Mouse (Mus musculus): ENCODE results near the gene Nat8f1. TPM values are rescaled to one million over a fixed set of nuclear protein-coding genes. Genes with fewer than 3 reads are reported as not detected.
"Not testable (repeated sequence)": the region's sequence is repeated elsewhere in the genome, so short reads cannot be mapped to it uniquely, and the experiment has no call there.

The Nat8f1 gene
- total and polyA plus RNA-seq, 2 experiments from 2014 or later: 15.3 to 18.1 TPM

- no peak overlapping the region for H3K9ac ChIP-seq
- no peak overlapping the region for H3K4me3 ChIP-seq (ENCODE audit: low read depth, low read length)
- no peaks in the 10 kb centered on the region for H3K4me1 ChIP-seq (ENCODE audit: insufficient read depth)
- no peak overlapping the region for H3K27ac ChIP-seq (ENCODE audit: low read depth, low read length)
- no peaks in the 10 kb centered on the region for H3K9me3 ChIP-seq (ENCODE audit: low read length)
- no peaks in the 10 kb centered on the region for H3K36me3 ChIP-seq (ENCODE audit: insufficient read depth)
- ATAC-seq (no peak), DNase-seq (no peak)
- no peak for TF ChIP-seq CTCF (IDR thresholded peaks at IDR 0.05; ENCODE audit: low read depth)
- 80% methylated on average over 3 of the region's 3 CpGs for WGBS
- H3K27me3 ChIP-seq (ENCODE audit: insufficient read depth, low read length): no peaks in the 10 kb centered on the region
- H3K4me2 ChIP-seq (ENCODE audit: low read depth): no peak overlapping the region
Observed at GRCm38 (mm10) chr6:85908341-85908740, 7.1 kb downstream of the Nat8f1 start.

DNA sequence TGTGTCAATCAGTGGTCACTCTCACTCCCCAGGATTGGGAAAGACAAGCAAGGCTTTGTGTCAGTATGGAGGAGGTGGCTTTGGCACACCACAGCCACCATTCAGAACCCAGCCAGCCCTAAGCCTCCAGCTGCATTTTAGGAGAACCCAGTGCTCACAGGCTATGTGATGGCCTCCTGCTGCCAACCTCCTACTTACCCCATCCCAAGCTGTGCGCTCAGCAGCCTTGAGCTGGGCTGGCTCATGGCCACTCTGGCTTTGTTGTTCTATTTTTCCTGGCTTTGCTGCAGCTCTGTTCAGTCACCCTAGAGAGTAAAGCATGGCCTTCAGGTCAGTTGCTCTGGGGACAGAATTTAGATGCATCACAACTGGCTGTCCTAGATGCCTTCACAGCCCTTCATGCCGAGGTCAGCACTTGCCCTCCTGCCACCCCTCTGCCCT, 8.6 kb downstream of the Nat8f1 start:
- H3K9me3 ChIP-seq (ENCODE audit: low read length); H3K4me1 ChIP-seq (ENCODE audit: insufficient read depth); H3K4me3 ChIP-seq (ENCODE audit: low read depth, low read length); H3K4me2 ChIP-seq (ENCODE audit: low read depth); H3K36me3 ChIP-seq (ENCODE audit: insufficient read depth); H3K27me3 ChIP-seq (ENCODE audit: insufficient read depth, low read length); H3K9ac ChIP-seq: not testable (repeated sequence)
- peak overlapping the region; percentile 29; the same call in 1 of the 2 replicates for H3K27ac ChIP-seq (ENCODE audit: low read depth, low read length)
- ATAC-seq (peak; percentile 90), DNase-seq (peak; percentile 53)
- WGBS: 67% methylated on average over 2 of the region's 2 CpGs

DNA sequence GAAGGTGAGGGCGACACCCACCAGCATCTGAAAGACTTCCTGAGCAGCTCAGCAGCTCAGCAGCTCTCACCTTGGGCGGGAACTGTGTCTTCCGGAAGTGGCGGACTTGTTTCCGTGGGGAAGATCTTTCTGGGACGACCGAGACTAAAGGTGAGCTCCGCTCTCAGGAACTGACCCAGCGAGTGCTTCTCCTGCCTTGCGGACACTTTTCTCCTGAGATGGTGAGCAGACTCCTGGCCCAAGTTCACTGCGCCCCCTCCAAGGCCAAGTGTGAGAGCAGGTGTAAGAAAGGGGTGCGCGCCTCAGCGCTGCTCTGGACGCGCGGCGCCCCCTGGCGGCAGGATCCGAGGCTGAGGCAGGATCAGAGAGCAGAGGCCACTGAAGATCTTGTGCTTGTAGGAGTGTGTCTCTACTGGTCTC, 10.8 kb downstream of the Nat8f1 start, which contains the start of gene Nat8f4:
Nat8f4 (minus strand) TSS at position 243 of the 420 bp plus-strand sequence.
- not testable (repeated sequence) for H3K9ac ChIP-seq; H3K36me3 ChIP-seq (ENCODE audit: insufficient read depth); H3K27me3 ChIP-seq (ENCODE audit: insufficient read depth, low read length); H3K27ac ChIP-seq (ENCODE audit: low read depth, low read length); H3K4me1 ChIP-seq (ENCODE audit: insufficient read depth); H3K9me3 ChIP-seq (ENCODE audit: low read length)
- Histone ChIP-seq H3K4me2 (ENCODE audit: low read depth) (peak within 1 kb of the TSS; percentile 34), H3K4me3 (ENCODE audit: low read depth, low read length) (peak within 1 kb of the TSS; percentile 29)
- ATAC-seq: peak; percentile 76
- peak; percentile 68 for DNase-seq
- WGBS: 14% methylated on average over 20 of the region's 20 CpGs
- peak; percentile 88 for TF ChIP-seq CTCF (IDR thresholded peaks at IDR 0.05; ENCODE audit: low read depth)

GRCm38 (mm10) chr6:85902303-85902702, 13.2 kb downstream of the Nat8f1 start:
- H3K27ac ChIP-seq (ENCODE audit: low read depth, low read length): no peak overlapping the region
- DNase-seq (no peak), ATAC-seq (no peak)
- 97% methylated on average over 2 of the region's 2 CpGs for WGBS
- no peak overlapping the region for H3K4me2 ChIP-seq (ENCODE audit: low read depth)
- H3K36me3 ChIP-seq (ENCODE audit: insufficient read depth): no peaks in the 10 kb centered on the region
- no peak for TF ChIP-seq CTCF (IDR thresholded peaks at IDR 0.05; ENCODE audit: low read depth)
- no peak overlapping the region for H3K9ac ChIP-seq
- H3K27me3 ChIP-seq (ENCODE audit: insufficient read depth, low read length): no peaks in the 10 kb centered on the region
- H3K4me3 ChIP-seq (ENCODE audit: low read depth, low read length): no peak overlapping the region
- no peaks in the 10 kb centered on the region for H3K4me1 ChIP-seq (ENCODE audit: insufficient read depth)
- H3K9me3 ChIP-seq (ENCODE audit: low read length): no peaks in the 10 kb centered on the region

DNA sequence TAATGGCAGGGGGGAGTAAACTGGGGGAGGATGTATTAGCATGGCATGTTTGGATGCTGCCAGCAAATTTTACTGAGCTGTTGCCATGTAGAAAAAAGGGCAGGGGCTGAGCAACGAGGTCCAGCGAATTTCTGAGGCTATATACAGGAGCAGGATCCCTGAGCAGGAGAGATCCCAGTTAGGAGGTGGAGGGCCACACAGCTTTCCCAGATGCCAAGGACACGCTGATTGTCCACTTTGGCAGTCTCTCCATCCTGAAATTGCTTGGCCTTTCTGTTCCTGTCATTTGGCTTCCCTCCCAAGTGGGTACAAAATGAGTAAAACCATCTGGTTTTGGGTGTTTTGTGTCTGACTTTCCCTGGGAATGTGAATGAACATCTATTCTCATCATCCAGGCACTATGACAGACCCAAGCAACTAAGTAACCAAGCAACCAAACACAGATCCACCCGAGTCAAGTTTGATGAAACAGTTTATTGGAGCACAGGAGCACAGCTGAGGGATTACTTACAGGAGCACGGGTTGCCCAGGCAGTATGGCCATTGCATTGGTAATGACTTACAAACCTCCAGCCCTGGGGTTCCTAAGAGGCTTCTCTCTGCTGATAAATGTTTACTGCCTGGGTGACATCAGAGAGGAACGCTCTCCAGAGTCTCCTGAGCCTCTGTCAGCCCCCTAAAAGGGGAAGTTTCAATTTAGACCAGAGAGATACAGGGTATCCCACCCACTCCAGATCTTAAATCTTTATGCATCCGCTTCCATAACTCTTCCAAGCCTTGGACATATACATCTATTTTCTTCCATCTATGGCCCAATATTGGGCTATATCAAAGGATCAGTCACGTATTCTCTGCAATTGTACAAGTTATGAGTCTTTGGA, 16.7 kb downstream of the Nat8f1 start:
- H3K36me3 ChIP-seq (ENCODE audit: insufficient read depth); H3K4me3 ChIP-seq (ENCODE audit: low read depth, low read length); H3K4me1 ChIP-seq (ENCODE audit: insufficient read depth); H3K27ac ChIP-seq (ENCODE audit: low read depth, low read length); H3K9me3 ChIP-seq (ENCODE audit: low read length); H3K27me3 ChIP-seq (ENCODE audit: insufficient read depth, low read length); ATAC-seq; H3K9ac ChIP-seq; DNase-seq; H3K4me2 ChIP-seq (ENCODE audit: low read depth): not testable (repeated sequence)
- WGBS: 66% methylated on average over 7 of the region's 8 CpGs

DNA sequence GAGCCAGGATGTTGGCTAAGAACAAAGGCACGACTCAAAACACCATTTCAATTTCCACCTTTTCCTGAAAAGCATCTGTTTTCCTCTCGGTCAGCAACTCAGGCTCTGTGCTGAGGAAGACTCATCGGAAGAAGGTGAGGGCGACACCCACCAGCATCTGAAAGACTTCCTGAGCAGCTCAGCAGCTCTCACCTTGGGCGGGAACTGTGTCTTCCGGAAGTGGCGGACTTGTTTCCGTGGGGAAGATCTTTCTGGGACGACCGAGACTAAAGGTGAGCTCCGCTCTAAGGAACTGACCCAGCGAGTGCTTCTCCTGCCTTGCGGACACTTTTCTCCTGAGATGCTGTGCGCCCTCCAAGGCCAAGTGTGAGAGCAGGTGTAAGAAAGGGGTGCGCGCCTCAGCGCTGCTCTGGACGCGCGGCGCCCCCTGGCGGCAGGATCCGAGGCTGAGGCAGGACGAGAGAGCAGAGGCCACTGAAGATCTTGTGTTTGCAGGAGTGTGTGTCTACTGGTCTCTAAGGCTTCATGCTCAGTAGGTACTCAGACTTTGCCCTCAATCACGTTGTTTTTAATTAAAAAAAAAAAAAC, 20.3 kb downstream of the Nat8f1 start:
- ATAC-seq; H3K27me3 ChIP-seq (ENCODE audit: insufficient read depth, low read length); H3K4me2 ChIP-seq (ENCODE audit: low read depth); H3K4me3 ChIP-seq (ENCODE audit: low read depth, low read length); H3K4me1 ChIP-seq (ENCODE audit: insufficient read depth); H3K36me3 ChIP-seq (ENCODE audit: insufficient read depth); H3K9me3 ChIP-seq (ENCODE audit: low read length); H3K27ac ChIP-seq (ENCODE audit: low read depth, low read length); H3K9ac ChIP-seq; DNase-seq: not testable (repeated sequence)
- WGBS: 73% methylated on average over 25 of the region's 25 CpGs
- TF ChIP-seq CTCF (IDR thresholded peaks at IDR 0.05; ENCODE audit: low read depth): peak; percentile 63

DNA sequence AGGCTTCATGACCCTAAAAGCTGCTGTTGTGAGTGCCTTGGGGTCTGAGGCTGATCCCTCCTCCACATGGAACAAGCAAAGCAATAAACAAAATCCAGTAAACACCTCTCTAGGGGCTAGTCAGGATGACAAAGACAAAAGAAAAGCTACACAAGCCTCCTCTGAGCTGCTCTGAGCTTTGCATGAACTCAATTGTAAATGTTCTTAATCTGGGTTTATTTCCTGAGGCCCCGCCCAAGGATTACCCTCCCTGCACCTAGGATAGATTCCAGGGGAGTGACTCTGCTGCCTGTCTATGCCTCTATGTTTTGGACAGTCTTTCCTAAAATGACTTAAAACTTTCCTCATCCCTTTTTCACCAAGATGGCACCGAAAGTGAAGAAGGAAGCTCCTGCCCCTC, 26.5 kb downstream of the Nat8f1 start:
- Histone ChIP-seq H3K9ac (no peak overlapping the region), H3K9me3 (ENCODE audit: low read length) (0 out of 2 replicates have a peak, but pooled peaks cover 6% of the 10 kb centered on the region), H3K27ac (ENCODE audit: low read depth, low read length) (no peak overlapping the region), H3K4me2 (ENCODE audit: low read depth) (no peak overlapping the region), H3K4me1 (ENCODE audit: insufficient read depth) (no peaks in the 10 kb centered on the region), H3K4me3 (ENCODE audit: low read depth, low read length) (no peak overlapping the region), H3K27me3 (ENCODE audit: insufficient read depth, low read length) (no peaks in the 10 kb centered on the region), H3K36me3 (ENCODE audit: insufficient read depth) (no peaks in the 10 kb centered on the region)
- TF ChIP-seq CTCF (IDR thresholded peaks at IDR 0.05; ENCODE audit: low read depth): no peak
- WGBS: 86% methylated on average over 2 of the region's 2 CpGs
- DNase-seq: no peak
- ATAC-seq: no peak

All from forebrain, postnatal 0 days (tissue).